Mouse (Mus musculus): ENCODE measurements around the gene Mgat5b.

Mgat5b gene

DNA sequence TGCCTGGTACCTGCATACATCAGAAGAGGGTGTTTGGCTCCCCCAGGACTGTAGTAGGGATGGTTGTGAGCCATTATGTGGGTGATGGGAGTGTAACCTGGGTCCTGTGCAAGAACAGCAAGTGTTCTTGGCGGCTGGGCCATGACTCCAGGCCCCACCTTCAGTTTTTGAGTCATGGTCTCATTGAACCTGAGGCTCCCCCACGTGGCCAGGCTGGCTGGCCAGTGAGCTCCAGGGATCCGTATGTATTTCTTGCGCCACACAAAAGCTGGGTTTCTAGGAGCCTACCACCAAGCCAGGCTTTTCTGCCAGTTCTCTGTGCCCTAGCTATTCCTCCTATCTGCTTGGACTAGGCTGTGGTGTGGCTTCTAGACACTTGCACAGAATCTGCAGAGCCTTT, 63.9 kb downstream of the Mgat5b start:
- no peak for DNase-seq (ENCODE audit: low read depth)

DNA sequence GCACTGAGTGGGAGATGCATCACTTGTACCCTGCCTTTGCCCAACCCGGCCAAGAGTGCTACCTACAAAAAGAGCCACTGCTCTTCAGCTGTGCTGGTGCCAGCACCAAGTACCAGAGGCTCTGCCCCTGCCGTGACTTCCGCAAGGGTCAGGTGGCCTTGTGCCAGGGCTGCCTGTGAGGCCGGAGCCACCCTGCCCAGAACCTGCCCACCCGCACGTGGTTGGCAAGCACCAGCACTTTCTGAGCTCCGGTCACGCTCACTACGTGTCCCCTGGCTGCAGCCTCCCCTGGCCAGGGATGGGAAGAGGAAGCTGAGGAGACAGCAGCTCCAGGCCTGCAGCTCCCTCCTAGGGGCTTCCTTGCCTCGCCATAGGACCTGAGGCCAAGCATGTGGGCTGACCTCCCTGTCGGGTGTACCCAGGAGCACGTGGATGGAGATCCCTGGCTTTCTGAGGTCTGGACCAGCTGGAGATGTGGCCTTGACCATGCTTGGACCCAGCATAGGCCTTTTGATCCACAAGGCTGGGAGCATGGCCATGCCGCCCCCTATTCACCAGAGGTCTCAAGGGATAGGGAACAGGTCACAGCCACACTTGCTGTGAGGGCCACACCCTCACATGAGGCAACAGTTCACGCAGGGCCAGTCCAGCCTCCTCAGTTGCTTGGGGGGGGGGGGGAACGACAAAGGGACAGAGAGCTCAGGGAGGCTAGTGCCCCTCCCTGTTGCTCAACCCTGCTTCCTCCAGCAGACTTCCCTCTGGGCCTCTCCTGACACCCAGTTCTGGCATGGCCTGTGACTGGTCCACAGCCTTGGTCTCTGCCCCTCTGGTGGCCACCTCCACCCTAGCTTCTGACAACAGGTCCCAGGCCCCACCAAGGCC, 67.1 kb downstream of the Mgat5b start:
- no peak for DNase-seq (ENCODE audit: low read depth)

DNA sequence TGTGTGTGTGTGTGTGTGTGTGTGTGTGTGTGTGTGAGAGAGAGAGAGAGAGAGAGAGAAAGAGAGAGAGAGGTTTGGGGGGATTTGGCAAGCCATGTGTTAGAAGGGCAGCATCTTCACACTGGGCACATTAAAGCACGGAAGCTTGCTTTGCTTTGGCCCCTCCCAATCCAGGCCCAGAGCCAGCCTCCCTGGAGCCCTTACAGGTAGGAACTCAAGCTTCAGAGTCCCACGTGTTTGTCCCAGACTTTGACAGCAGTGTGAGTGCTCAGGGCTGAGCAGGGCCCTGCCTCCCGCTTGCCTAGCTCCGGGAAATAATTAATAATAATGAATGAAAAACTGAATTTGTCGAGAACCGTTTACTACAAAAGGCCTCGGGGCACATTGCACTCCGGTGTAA, 69.5 kb downstream of the Mgat5b start:
- DNase-seq (ENCODE audit: low read depth), result no peak

DNA sequence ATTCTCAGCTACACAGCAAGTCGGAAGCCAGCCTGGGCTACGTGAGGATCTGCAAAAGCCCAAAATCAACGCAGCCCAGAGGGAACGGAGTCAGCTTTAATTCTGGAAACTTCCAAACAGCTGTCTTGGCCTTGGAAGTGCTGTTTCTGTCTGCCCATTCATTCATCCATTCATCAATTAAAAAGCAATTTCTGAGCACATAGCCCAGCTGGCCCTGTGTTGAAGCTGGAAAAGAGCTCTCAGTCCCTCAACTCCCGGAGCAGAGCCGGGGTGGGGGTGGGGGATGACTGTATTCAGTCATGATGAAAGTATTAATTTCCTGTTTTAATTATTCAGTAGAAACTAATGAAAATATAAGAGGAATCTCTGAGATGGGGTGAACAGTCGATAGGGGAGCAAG, 71.6 kb downstream of the Mgat5b start:
- DNase-seq (ENCODE audit: low read depth), result no peak

DNA sequence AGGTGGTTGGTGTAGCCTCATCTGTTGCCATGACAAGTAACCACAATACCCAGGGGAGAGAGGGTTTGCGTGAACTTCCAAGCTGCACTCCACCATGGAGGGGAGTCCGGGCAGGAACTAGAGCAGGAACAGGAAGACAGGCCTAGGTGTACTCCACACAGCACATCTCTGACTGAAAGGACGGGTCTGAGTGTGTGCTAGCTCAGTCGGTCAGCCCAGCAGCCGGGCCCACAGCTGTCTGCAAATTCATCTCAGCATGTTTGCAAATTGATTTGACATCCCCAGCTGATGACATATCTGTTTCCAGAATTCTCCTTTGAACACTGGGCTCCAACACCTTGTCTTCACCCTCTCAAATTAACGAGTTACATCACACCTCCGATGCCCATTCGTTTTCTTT, 72.7 kb downstream of the Mgat5b start:
- DNase-seq (ENCODE audit: low read depth), result no peak

DNA sequence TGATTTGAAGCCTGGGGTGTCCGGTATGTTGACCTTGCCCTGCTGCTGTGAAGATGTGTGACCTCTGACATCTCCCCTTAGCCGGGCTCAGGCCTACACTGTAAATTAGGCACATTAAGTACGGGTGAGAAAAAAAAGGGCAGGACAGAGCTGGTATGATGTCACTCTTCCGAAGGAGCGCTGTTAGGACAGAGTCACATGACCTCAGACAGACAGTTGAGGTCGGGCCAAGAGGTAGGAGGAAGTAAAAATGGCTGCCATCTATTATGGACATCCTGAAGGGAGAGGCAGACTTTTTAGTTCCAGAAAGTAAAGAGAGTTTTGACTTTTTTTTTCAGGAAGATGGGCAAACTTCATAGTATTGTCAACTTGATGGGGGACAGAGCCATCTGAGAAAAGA, 73.3 kb downstream of the Mgat5b start:
- no peak for DNase-seq (ENCODE audit: low read depth)

DNA sequence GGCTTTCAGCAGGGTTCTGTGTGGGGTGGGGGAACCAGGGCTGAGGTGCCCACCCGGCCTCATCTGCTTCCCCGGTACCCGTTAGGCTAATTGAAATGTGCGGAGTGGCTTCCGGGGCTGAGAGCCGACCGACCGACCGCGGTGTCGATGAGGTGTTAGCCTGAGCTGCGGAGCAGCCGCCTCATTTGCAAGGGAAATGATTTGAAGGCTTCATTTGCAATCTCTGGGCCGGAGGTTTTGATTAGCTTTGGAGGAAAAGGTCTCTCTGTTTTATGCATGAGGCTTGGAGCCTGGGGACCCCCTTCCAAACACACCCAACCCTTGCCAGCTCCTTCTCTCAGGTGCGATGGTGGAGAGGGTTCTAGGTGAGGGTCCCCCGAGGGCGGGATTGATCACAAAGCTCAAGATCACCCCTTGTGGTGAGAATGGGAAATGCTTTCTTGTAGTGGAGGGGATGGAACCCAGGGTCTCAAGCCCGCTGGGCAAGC, 75.5 kb downstream of the Mgat5b start:
- DNase-seq (ENCODE audit: low read depth), result no peak

DNA sequence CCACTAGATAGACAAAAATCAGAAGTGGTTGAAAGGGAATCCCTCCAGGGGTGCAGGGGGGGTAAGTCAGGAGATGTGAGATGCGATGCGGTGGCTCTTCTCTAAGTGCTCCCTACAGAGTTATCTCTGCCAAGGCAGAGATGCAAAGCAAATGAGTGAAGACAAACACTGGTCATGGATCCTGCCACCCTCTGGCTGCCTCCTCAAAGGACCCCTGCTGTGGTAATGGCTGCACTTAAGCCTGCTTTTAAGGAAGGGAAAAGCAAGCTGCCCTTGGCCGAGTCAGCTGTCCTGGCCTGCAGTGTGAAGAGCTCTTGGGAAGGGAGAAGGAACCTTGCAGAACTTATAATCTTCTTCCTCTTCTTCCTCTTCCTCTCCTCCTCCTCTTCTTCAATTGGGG, 78.3 kb downstream of the Mgat5b start:
- no peak for DNase-seq (ENCODE audit: low read depth)

DNA sequence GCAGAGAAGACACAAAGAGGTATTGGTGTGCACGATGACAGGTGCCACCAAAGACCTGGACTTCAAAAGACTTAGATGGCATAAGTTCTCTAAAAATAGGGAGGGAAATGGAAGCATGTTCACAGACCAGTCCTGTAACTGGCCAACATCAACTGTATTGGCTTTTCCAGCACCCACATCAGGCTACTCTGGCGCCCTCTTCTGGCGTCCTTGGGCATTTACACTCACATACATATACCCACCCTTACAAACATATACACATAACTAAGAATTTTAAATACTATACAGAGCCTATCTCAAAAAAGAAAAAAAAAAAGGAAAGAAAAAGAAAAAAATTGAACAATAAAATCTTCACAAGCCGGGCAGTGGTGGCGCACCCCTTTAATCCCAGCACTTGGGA, 80.3 kb downstream of the Mgat5b start:
- DNase-seq (ENCODE audit: low read depth), result no peak

DNA sequence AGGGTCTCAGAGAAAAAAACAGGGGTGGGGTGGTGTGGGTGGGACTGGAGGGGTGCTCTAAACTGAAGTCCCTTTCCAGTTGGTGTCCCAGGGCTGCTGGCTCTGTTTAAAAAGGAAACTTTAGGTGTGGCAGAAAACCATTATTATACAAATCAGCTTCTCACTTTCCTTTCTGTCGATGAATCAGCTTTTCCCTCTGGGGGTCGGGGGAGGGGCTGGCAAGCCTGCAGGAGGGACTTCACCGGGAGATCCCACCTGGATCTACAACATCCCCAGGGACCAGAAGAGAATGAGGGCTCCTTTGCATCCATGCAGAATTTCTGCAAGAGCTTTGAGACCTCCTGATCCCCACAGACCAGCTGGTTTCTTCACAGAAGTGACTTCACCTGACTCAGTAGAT, 81.6 kb downstream of the Mgat5b start:
- no peak for DNase-seq (ENCODE audit: low read depth)

DNA sequence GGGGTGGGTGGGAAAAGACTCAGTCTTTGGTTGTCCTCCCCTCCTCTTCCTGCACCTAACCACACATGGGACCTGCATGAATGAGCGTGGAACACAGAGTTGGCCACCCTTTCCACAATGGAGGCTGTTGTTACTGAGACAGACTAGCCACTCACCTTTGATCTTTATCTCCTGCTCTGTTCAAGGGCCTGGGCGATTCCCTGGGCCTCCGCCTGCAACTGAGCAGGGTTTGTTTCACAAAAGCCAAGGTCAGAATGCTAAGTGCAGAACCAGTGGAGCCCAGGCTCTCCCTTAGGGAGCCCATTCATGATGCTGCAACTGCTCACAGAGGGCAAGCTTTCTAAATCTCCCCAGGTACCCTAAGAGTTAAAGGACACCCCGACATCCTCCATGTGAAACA, 83.1 kb downstream of the Mgat5b start:
- DNase-seq (ENCODE audit: low read depth), result no peak

DNA sequence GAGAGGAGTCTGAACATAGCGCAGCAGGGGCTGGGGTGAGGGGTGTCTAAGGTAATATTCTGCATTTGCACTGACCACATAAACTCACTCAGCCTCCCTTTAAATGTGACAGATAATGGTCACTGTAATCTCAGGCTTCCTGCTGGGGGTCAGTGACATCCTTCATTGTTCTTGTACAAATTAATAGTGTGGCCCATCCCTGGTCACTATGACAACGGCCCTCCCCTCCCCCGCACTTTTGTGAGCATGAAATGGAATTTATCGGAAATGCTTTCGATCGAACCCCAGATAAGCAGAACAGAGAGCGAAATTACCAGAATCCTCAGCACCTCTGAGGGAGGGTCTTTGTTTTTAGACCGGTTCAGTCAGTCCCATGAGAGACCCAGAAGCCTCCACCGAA, 84.8 kb downstream of the Mgat5b start:
- DNase-seq (ENCODE audit: low read depth), result no peak

DNA sequence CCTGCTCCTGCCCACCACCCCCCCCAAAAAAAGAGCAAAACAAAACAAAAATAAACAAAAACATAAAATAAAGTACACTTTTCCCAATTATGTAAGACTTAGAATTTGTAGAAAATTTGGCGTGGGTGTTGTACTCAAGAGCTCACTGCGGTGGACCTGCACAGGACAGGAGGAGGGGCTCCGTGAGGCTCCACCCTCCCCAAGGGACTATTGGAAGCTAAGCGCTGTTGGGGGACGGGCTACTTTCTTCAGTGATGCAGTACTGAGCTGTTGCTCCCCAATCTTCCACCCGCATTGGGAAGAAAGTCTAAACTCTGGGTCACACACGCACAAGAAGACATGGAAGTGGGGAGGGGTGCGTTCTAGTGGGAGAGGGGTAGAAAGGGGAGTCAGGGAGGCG, 85.6 kb downstream of the Mgat5b start:
- DNase-seq (ENCODE audit: low read depth), result no peak

DNA sequence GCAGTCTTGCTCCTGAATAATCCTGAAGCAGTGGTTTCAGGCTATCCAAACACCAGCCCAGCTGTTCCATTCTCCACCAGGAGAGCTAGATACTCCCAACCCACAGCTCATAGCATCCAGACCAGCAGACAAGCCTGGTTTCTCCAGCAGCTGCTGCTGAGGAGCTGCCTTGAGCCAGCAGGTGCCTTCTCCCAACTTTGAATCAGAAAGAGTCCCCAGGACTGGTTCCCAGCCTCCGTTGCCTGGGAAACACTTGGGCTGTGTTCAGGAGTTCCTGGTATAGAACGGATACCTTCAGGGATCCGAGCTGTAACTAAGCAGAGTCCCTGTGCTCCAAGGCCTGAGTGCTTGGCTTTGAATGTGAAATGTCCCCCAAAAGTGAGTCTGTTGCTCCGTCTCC, 98.8 kb downstream of the Mgat5b start:
- no peak for DNase-seq (ENCODE audit: low read depth)

DNA sequence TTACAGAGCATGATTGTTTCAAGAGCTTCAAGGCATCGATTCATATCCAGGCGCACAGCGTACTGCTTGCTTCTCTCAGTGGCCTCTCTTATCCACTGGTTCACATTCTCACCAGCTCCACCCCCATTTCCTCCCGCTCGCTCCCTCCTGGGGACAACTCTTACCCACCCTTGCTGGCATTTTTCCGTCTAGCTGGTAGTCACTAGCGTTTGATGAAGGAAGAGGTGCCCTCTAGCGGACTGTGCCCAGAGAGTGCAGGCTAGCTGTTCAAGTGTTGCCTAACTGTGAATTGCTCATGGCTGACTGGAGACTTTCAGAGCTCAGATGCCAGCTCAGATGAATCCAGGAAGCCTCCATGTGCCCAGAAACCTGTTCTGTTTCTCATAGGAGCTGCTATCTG, 99.7 kb downstream of the Mgat5b start:
- peak; percentile 64 for DNase-seq (ENCODE audit: low read depth)

DNA sequence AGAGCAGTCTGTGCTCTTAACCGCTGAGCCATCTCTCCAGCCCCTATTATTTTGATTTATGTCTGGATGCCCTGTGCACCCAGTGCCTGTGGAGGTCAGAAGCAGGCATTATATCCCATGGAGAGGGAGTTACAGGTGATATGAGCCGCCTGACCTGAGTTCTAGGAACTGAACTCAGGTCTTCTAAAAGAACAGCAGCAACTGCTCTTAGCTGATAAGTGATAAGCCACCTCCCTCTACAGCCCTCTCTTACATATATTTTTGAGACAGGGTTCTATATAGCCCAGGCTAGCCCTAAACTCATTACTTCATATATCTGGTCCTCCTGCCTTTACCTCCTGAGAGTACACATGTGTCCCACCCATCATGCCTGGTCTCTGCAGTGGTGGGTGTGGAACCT, 102.4 kb downstream of the Mgat5b start:
- DNase-seq (ENCODE audit: low read depth), result no peak

DNA sequence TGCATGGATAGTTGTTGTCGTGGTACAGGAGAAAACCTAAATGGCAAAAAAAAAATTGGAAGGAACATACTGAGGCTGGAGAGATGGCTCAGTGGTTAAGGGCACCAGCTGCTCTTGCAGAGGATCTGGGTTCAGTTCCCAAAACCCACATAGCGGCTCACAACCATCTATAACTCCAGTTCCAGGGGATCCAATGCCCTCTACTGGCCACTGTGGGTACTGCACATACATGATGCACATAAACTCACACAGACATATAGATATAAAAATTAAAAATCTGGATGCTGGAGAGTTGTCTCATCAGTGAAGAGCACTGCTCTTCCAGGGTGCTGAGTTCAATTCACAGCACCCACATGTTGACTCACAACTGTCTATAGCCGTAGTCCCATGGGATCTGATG, 104.9 kb downstream of the Mgat5b start:
- no peak for DNase-seq (ENCODE audit: low read depth)

DNA sequence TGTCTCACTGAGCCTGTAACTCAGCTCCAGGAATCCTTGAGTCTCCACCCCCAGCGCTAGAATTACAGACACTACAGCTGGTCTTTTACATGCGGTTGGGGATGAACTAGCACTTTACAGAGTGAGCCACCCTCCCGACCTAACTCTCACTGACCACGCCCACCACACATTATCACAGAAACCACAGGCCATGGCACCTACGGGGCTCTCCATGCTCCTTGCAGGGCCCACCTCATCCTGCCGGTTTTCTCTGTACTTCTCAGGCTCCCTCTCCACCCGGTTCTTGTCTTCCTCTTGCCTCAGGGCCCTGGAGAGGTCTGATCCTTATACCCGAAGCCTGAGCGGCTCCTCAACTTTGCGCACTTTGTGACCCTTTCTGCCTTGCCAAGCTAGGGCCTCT, 109.0 kb downstream of the Mgat5b start:
- no peak for DNase-seq (ENCODE audit: low read depth)

DNA sequence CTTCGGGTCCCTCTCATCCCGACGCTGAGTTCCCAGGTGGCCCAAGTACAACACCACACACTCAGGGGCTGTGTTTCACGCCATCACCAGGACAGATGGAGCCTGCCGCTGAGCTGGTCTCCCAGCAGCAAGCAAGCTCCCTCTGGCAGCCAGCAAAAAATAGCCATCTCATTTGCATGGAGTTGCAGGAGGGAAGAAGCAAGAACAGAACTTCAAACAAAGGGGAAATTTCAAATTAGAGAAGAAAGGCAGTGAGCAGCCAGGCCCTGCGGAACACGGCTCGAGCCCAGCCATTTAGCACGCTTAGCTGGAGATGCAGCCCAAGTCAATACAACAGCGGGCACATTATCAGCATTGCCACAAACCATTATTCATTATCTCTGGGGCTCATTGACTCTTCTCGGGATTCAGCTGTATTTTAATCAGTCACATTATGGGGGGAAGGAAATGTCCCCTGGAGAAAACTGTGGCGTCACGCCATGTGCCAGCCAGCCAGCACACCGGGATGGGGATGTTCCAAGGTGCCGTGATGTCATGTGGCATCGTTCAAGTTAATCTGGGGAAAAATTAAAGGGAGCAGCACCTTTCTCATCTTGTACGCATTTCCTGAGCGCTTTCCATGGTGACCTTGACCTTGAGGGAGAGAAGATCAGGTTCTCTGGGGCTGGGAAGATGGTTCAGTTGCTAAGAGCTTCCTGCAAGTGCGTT, 110.4 kb downstream of the Mgat5b start:
- DNase-seq (ENCODE audit: low read depth), result no peak

DNA sequence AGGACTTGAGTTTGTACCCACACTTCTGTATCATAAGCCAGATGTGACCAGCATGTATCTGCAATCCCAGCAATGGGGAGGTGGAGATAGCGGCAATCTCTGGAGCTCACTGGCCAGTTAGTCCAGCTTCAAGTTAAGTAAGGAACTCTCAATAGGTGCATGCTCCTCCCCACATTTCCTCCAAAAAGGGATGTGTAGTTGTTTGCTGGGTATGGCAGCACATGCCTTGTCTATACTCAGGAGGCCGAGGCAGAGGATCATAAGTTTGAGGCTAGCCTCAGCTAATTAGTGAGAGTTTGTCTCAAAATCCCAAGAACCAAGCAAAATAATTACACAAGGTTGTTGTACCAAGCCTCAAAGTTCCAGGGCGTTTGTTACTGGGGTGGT, 110.9 kb downstream of the Mgat5b start:
- DNase-seq (ENCODE audit: low read depth), result no peak

DNA sequence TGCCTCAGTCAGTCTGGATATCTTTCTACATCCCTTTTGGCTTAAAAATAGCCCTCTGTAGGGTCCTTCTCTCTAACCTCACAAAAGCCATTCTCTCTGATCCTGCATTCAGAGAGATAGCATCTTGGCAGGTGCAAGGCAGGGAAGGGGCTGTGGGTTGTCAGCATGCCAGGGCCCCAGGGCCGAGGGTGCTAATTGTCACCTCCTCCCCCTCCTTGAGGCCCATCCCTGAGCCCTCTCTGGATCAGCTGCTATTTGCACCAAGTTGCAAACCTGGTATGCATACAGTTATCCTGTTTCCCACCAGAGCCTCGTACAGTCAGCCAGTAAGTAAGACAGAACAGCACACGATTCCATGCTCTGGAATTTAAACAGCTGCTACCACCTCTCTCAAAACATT, 111.4 kb downstream of the Mgat5b start:
- DNase-seq (ENCODE audit: low read depth), result no peak

DNA sequence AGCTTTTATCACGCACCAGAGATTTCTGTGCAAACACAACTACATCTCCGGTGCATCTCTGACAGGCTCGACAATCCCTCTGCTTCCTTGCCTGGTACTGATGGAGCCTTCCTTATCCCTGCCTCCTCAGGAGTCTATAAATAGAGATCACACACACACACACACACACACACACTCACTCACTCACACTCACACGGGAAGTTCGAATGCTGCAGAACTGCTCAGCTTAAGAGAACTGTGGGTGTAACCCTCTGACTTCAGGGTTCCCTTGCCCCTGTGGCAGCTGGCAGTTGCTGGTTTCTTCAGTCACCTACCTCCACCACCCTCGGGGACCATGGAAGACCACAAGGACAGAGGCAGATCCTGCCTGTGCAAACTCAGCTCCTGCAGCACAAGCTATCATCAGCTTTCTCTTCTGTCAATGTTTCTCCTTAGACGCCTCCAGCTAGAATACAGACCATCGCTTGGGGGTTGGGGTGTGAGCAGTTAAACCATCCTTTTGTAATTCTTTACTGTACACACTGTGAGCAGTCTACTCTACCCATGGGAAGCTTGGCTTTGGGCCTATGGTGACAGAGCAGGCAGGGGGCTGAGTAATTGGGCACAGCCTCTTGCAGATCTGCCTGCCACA, 111.9 kb downstream of the Mgat5b start:
- DNase-seq (ENCODE audit: low read depth), result no peak

DNA sequence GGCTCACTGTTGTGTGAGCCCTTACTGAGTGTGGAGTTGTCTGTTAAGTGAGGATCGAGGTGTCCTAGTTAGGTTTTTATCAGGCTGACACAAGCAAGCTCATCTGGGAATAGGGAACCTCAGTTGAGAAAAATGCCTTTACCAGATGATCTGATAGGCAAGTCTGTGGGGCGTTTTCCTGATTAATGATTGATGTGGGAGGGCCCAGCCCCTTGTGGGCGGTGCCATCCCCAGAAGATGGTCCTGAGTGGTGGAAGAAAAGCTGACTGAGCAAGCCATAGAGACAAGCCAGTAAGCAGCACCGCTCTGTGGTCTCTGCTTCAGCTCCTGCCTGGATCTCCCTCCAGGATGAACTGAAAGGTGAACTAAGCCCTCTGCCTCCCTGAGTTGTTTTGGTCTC, 112.6 kb downstream of the Mgat5b start:
- DNase-seq (ENCODE audit: low read depth), result no peak

Measured in fibroblast of lung, adult 2 months (primary cell).